Mouse (Mus musculus) liver, embryonic 14.5 days (tissue): ENCODE measurements around the gene 1700028K03Rik. TPM values are rescaled to one million over a fixed set of nuclear protein-coding genes. Genes with fewer than 3 reads are reported as not detected.

Experiments used
- ATAC-seq: fragments of 200-750 bp; cut with Nextera tagmentation; 2 replicates; pipeline ENCODE4 v1.8.0; 2017; ENCODE audit warnings: moderate number of reproducible peaks, mild to moderate bottlenecking, moderate library complexity; ENCODE audit not compliant: insufficient read depth
- DNase-seq, 3 experiments: peaks; one replicate each; pipeline ENCODE4 v3.0.0-alpha.2; 2012 to 2013; ENCODE audit warnings: low read depth in 3 of 3, low spot score in 3 of 3
- H3K27ac ChIP-seq: fragments of 300-500 bp; sonication (generic); 2 replicates; pipeline ENCODE4 v1.5.1; 2014; ENCODE audit warnings: moderate library complexity, mild to moderate bottlenecking, control low read depth, inconsistent platforms
- H3K27me3 ChIP-seq: fragments of 300-500 bp; sonication (generic); 2 replicates; pipeline ENCODE4 v1.6.1; 2014; ENCODE audit warnings: mild to moderate bottlenecking, low read length, moderate library complexity; ENCODE audit not compliant: control insufficient read depth, insufficient read depth
- H3K36me3 ChIP-seq: fragments of 300-500 bp; sonication (generic); replicated peaks from 2 replicates; pipeline ENCODE4 v1.6.1; 2014; ENCODE audit warnings: low read depth; ENCODE audit not compliant: control insufficient read depth, insufficient read depth
- H3K4me1 ChIP-seq, 2 experiments: fragments of 200-500 bp in 1 of 2; fragments of 300-500 bp in 1 of 2; sonication (generic) in 1 of 2; replicated peaks; 2 replicates each; pipeline ENCODE4 v1.6.1; 2012 to 2014; ENCODE audit warnings: antibody characterized with exemption in 1 of 2, inconsistent platforms in 1 of 2, low read length in 1 of 2; ENCODE audit not compliant: control insufficient read depth in 2 of 2, insufficient read depth in 2 of 2
- H3K4me2 ChIP-seq: fragments of 300-500 bp; sonication (generic); 2 replicates; pipeline ENCODE4 v1.6.1; 2014; ENCODE audit warnings: low read depth, mild to moderate bottlenecking, control low read depth, moderate library complexity
- H3K4me3 ChIP-seq, 2 experiments: fragments of 200-500 bp in 1 of 2; fragments of 300-500 bp in 1 of 2; sonication (generic) in 1 of 2; 2 replicates each; pipeline ENCODE4 v1.5.1; 2012 to 2014; ENCODE audit warnings: low read depth in 2 of 2, low read length in 2 of 2, mild to moderate bottlenecking in 2 of 2, control low read depth in 1 of 2, inconsistent platforms in 1 of 2, moderate library complexity in 1 of 2; ENCODE audit not compliant: insufficient read depth in 1 of 2
- H3K9ac ChIP-seq: fragments of 300-500 bp; sonication (generic); replicated peaks from 2 replicates; pipeline ENCODE4 v1.6.1; 2014; ENCODE audit warnings: mild to moderate bottlenecking, control low read depth, moderate library complexity
- H3K9me3 ChIP-seq: fragments of 300-500 bp; sonication (generic); 2 replicates; pipeline ENCODE4 v1.6.1; 2016; ENCODE audit warnings: low read length, mixed read lengths; ENCODE audit not compliant: control insufficient read depth
- CTCF ChIP-seq: IDR thresholded peaks from 2 replicates; pipeline ENCODE4 v1.5.1; 2016; ENCODE audit warnings: antibody characterized with exemption, low read depth, control low read depth
- EP300 ChIP-seq: IDR thresholded peaks from 2 replicates; pipeline ENCODE4 v1.6.1; 2016; ENCODE audit warnings: antibody characterized with exemption, low read depth
- WGBS: fragments of 180-500 bp; shearing (Covaris S2); extraction: QIAGEN DNeasy Blood & Tissue Kit; methylation state at CpG from one replicate; pipeline ENCODE4 v1.1.7; 2014; ENCODE audit not compliant: insufficient replicate concordance; 5-methylcytosine and 5-hydroxymethylcytosine counted together
- polyA plus RNA-seq, 2 experiments: library from polyadenylated mRNA; depleted of rRNA in 1 of 2; stranded (reverse) in 1 of 2; unstranded in 1 of 2; fragments of >200 nt; fragmentation: Nextera tagmentation in 1 of 2; extraction: Ambion mirVana in 1 of 2; gene quantifications; 2 replicates each; pipeline versions ENCODE4 v1.2.1 to v1.2.3; 2012 to 2014

Gene 1700028K03Rik
- 0.01 TPM in 2 replicates for polyA plus RNA-seq (2012; rRNA removed)
- polyA plus RNA-seq (2014; fragmentation: Nextera tagmentation; extraction: Ambion mirVana) = not detected in 2 replicates

- 65% methylated on average over 15 of the region's 15 CpGs for WGBS
- Histone ChIP-seq H3K27me3 (no peaks in the 10 kb centered on the region; the same call in 1 of the 2 replicates), H3K4me1 (peaks cover 0 to 4% of the 10 kb centered on the region in 2 experiments; a peak in 1 of 4 replicates), H3K9ac (no peak within 1 kb of the TSS), H3K9me3 (no peaks in the 10 kb centered on the region), H3K27ac (no peak within 1 kb of the TSS), H3K4me3 (no peak within 1 kb of the TSS), H3K4me2 (no peak within 1 kb of the TSS), H3K36me3 (no peaks in the 10 kb centered on the region)
- DNase-seq = no peak
- ATAC-seq = peak; percentile 26; the same call in 1 of the 2 replicates
- TF ChIP-seq EP300 = no peak
- TF ChIP-seq CTCF = no peak; the same call in 1 of the 2 replicates
These were observed at the start of gene 1700028K03Rik for GRCm38 (mm10) chr5:107534581-107534980. 1700028K03Rik (plus strand) TSS chr5:107534709.

- H3K9ac ChIP-seq = no peak overlapping the region
- ATAC-seq (no peak), DNase-seq (no peak)
- H3K4me3 ChIP-seq = no peak overlapping the region
- no peak for TF ChIP-seq EP300
- no peak for TF ChIP-seq CTCF
- WGBS = 48% methylated on average over 4 of the region's 4 CpGs
- no peaks in the 10 kb centered on the region for H3K9me3 ChIP-seq
- no peaks in the 10 kb centered on the region for H3K36me3 ChIP-seq
- H3K27me3 ChIP-seq = no peaks in the 10 kb centered on the region
- H3K4me2 ChIP-seq = no peak overlapping the region
- no peak overlapping the region for H3K27ac ChIP-seq
- H3K4me1 ChIP-seq = no peaks in the 10 kb centered on the region
These were observed 45.5 kb upstream of the 1700028K03Rik start for GRCm38 (mm10) chr5:107488996-107489395.

- 69% methylated on average over 9 of the region's 9 CpGs for WGBS
- H3K9me3 ChIP-seq = no peaks in the 10 kb centered on the region; the same call in 1 of the 2 replicates
These were observed 43.5 kb upstream of the 1700028K03Rik start for GRCm38 (mm10) chr5:107491036-107491435.

GRCm38 (mm10) chr5:107492471-107492870 is 42.0 kb upstream of the 1700028K03Rik start:
- H3K4me3 ChIP-seq = no peak overlapping the region
- TF ChIP-seq CTCF = no peak
- TF ChIP-seq EP300 = no peak
- no peaks in the 10 kb centered on the region for H3K4me1 ChIP-seq
- H3K9me3 ChIP-seq = no peaks in the 10 kb centered on the region; the same call in 1 of the 2 replicates
- no peak overlapping the region for H3K9ac ChIP-seq
- 69% methylated on average over 2 of the region's 2 CpGs for WGBS
- ATAC-seq (no peak), DNase-seq (no peak)
- H3K27ac ChIP-seq = no peak overlapping the region
- H3K27me3 ChIP-seq = no peaks in the 10 kb centered on the region
- H3K36me3 ChIP-seq = no peaks in the 10 kb centered on the region
- H3K4me2 ChIP-seq = no peak overlapping the region

More at GRCm38 (mm10) chr5:107491036-107491435, 43.5 kb upstream of the 1700028K03Rik start:
- H3K4me2 ChIP-seq = no peak overlapping the region
- no peak overlapping the region for H3K27ac ChIP-seq
- ATAC-seq (no peak), DNase-seq (no peak)
- no peak overlapping the region for H3K4me3 ChIP-seq
- no peak overlapping the region for H3K9ac ChIP-seq
- no peaks in the 10 kb centered on the region for H3K4me1 ChIP-seq
- H3K36me3 ChIP-seq = no peaks in the 10 kb centered on the region
- TF ChIP-seq CTCF (no peak), EP300 (no peak)
- H3K27me3 ChIP-seq = no peaks in the 10 kb centered on the region

- no peak for ATAC-seq
- WGBS = 87% methylated on average over 5 of the region's 5 CpGs
- no peaks in the 10 kb centered on the region for H3K36me3 ChIP-seq
These were observed 39.8 kb upstream of the 1700028K03Rik start for GRCm38 (mm10) chr5:107494759-107495158.

More at GRCm38 (mm10) chr5:107494759-107495158, 39.8 kb upstream of the 1700028K03Rik start:
- H3K27ac ChIP-seq = no peak overlapping the region
- H3K4me1 ChIP-seq = no peaks in the 10 kb centered on the region
- H3K4me2 ChIP-seq = no peak overlapping the region
- TF ChIP-seq CTCF = peak; percentile 57
- no peak for TF ChIP-seq EP300
- H3K9me3 ChIP-seq = no peaks in the 10 kb centered on the region; the same call in 1 of the 2 replicates
- H3K27me3 ChIP-seq = no peaks in the 10 kb centered on the region
- no peak overlapping the region for H3K9ac ChIP-seq
- H3K4me3 ChIP-seq = no peak overlapping the region
- DNase-seq = no peak
